Comparison of ENCODE assay signal across 40 mouse cellular contexts in the genomic region with DNA sequence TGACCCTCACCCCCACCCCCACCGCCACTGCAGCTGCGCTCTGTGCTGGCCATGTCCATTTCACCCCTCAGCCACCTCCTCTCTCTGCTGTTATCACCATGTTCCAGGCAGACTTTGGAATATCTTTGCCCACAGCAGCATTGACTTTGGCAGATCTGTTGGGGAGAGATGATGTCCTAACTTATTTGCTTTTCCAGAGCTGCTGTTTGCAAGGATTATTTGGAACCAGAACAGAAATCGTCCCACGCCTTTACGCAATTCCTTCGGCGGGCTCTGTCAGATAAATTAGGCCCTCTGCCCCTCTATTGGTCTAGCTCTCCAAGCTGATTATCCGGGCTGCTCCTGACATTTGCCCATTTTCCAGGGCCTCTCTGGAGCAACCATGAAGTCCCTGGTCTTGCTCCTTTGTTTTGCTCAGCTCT. TPM values are rescaled to one million over a fixed set of nuclear protein-coding genes. Genes with fewer than 3 reads are reported as not detected.
DNase-seq lines count a peak whose midpoint lies in the region; ATAC-seq and TF ChIP-seq lines count a peak whose summit lies in the region.
"Had no signal": no experiment of that assay in that cellular context is flagged by ENCODE, and none has a peak within 500 bp of the region (broad histone marks: within the 10 kb centered on the region; RNA-seq: fewer than 3 reads in every experiment).

No protein-coding gene starts in this region.

- no peaks in the 10 kb centered on the region; the same call in 1 of the 2 replicates for H3K36me3 ChIP-seq in erythroblast, embryonic 14.5 days (ENCODE audit: control insufficient read depth)
- H3K36me3 ChIP-seq in heart, embryonic 16.5 days (ENCODE audit: control insufficient read depth, insufficient read depth), result no peaks in the 10 kb centered on the region
- no peaks in the 10 kb centered on the region for H3K36me3 ChIP-seq in heart, embryonic 10.5 days
- no peaks in the 10 kb centered on the region for H3K36me3 ChIP-seq in liver, embryonic 12.5 days
- H3K36me3 ChIP-seq in liver, postnatal 0 days (replicated peaks; ENCODE audit: insufficient read depth, low read length), result no peaks in the 10 kb centered on the region; the same call in 1 of the 2 replicates
- H3K36me3 ChIP-seq: embryonic facial prominence, embryonic 13.5 days; forebrain, embryonic 12.5 days; kidney, embryonic 15.5 days; midbrain, embryonic 12.5 days had no signal

- DNase-seq in heart, embryonic 10.5 days (ENCODE audit: low spot score), result no peak
- DNase-seq in liver, postnatal 0 days, result peak; percentile 73
- no peak for DNase-seq in spleen, postnatal 10 days (ENCODE audit: low spot score in 2 of 2)
- DNase-seq in cerebellum, adult 9-10 months, result no peak
- DNase-seq: adrenal gland, postnatal 10 days; cerebellum, adult 11 months; cerebellum, adult 9-11 months; forebrain, postnatal 0 days; gastrocnemius, postnatal 10 days; kidney, adult 18-20 months; lung, adult 18-20 months; lung, postnatal 4 days; thymus, postnatal 4 days had no signal

- ATAC-seq in erythroblast, adult 5-6 weeks (replicated peaks; ENCODE audit: low FRiP score, poor library complexity, severe bottlenecking), result no peak
- 0 out of 2 replicates have a peak, but pooled peaks have one; percentile 32 for ATAC-seq in heart, embryonic 16.5 days (replicated peaks; ENCODE audit: extremely low read depth, insufficient read depth, low FRiP score)
- ATAC-seq in liver, embryonic 12.5 days, result peak; percentile 60
- peak; percentile 79 for ATAC-seq in liver, postnatal 0 days
- ATAC-seq: forebrain, postnatal 0 days; lung, postnatal 0 days had no signal

- H3K4me1 ChIP-seq in erythroblast, embryonic 14.5 days (ENCODE audit: control insufficient read depth), result no peaks in the 10 kb centered on the region; the same call in 1 of the 2 replicates
- no peaks in the 10 kb centered on the region for H3K4me1 ChIP-seq in heart, embryonic 16.5 days (ENCODE audit: control insufficient read depth, insufficient read depth, low read length)
- 0 out of 2 replicates have a peak, but pooled peaks cover 1% of the 10 kb centered on the region for H3K4me1 ChIP-seq in heart, embryonic 10.5 days
- peaks cover 8% of the 10 kb centered on the region; the same call in 1 of the 2 replicates for H3K4me1 ChIP-seq in liver, embryonic 12.5 days
- H3K4me1 ChIP-seq in liver, postnatal 0 days (ENCODE audit: insufficient read depth), result peaks cover 15% of the 10 kb centered on the region
- H3K4me1 ChIP-seq: embryonic facial prominence, embryonic 13.5 days; kidney, embryonic 15.5 days had no signal

- H3K27ac ChIP-seq in heart, embryonic 16.5 days (ENCODE audit: low read length), result no peak overlapping the region
- H3K27ac ChIP-seq in heart, embryonic 10.5 days, result no peak overlapping the region
- peak overlapping the region; percentile 59 for H3K27ac ChIP-seq in liver, embryonic 12.5 days
- H3K27ac ChIP-seq in liver, postnatal 0 days (ENCODE audit: low read depth), result peak overlapping the region; percentile 98
- H3K27ac ChIP-seq: embryonic facial prominence, embryonic 13.5 days; forebrain, embryonic 12.5 days; hindbrain, embryonic 14.5 days; kidney, embryonic 15.5 days; midbrain, embryonic 12.5 days had no signal

- H3K9me3 ChIP-seq in erythroblast, embryonic 14.5 days (ENCODE audit: control insufficient read depth, low read length), result no peaks in the 10 kb centered on the region
- H3K9me3 ChIP-seq in heart, embryonic 16.5 days (replicated peaks; ENCODE audit: control insufficient read depth, low read length), result no peaks in the 10 kb centered on the region
- H3K9me3 ChIP-seq in heart, embryonic 10.5 days, result no peaks in the 10 kb centered on the region
- no peaks in the 10 kb centered on the region for H3K9me3 ChIP-seq in liver, embryonic 12.5 days (replicated peaks)
- H3K9me3 ChIP-seq in liver, postnatal 0 days (ENCODE audit: low read length), result no peaks in the 10 kb centered on the region
- H3K9me3 ChIP-seq: embryonic facial prominence, embryonic 13.5 days; forebrain, embryonic 12.5 days; kidney, embryonic 15.5 days; megakaryocyte, embryonic 14.5 days; midbrain, embryonic 12.5 days had no signal

- 72% methylated on average over 8 of the region's 8 CpGs for WGBS in heart, embryonic 16.5 days
- WGBS in heart, embryonic 10.5 days, result 83% methylated on average over 8 of the region's 8 CpGs
- 73% methylated on average over 8 of the region's 8 CpGs for WGBS in liver, embryonic 12.5 days (ENCODE audit: insufficient replicate concordance)
- 57% methylated on average over 8 of the region's 8 CpGs for WGBS in liver, postnatal 0 days (ENCODE audit: insufficient replicate concordance)

- peak overlapping the region; percentile 54 for H3K4me3 ChIP-seq in erythroblast, embryonic 14.5 days (replicated peaks)
- no peak overlapping the region for H3K4me3 ChIP-seq in heart, embryonic 16.5 days (ENCODE audit: low read length)
- no peak overlapping the region for H3K4me3 ChIP-seq in heart, embryonic 10.5 days
- H3K4me3 ChIP-seq in liver, embryonic 12.5 days, result peak overlapping the region; percentile 31; the same call in 1 of the 2 replicates
- peak overlapping the region; percentile 34 for H3K4me3 ChIP-seq in liver, postnatal 0 days (ENCODE audit: low read depth, low read length)
- H3K4me3 ChIP-seq: embryonic facial prominence, embryonic 13.5 days; forebrain, embryonic 12.5 days; kidney, embryonic 15.5 days; megakaryocyte, embryonic 14.5 days; midbrain, embryonic 12.5 days had no signal

- H3K4me2 ChIP-seq in heart, embryonic 16.5 days (ENCODE audit: low read depth, low read length), result no peak overlapping the region
- H3K4me2 ChIP-seq in liver, embryonic 12.5 days, result peak overlapping the region; percentile 28
- H3K4me2 ChIP-seq in liver, postnatal 0 days (ENCODE audit: low read depth, low read length), result peak overlapping the region; percentile 55
- H3K4me2 ChIP-seq: embryonic facial prominence, embryonic 13.5 days; forebrain, embryonic 12.5 days; hindbrain, embryonic 14.5 days; kidney, embryonic 15.5 days; midbrain, embryonic 12.5 days had no signal

- no peak for TF ChIP-seq CTCF in liver, postnatal 0 days (IDR thresholded peaks at IDR 0.05; ENCODE audit: low read depth)

- H3K27me3 ChIP-seq in erythroblast, embryonic 14.5 days (ENCODE audit: control insufficient read depth), result peaks cover 2% of the 10 kb centered on the region
- no peaks in the 10 kb centered on the region for H3K27me3 ChIP-seq in heart, embryonic 16.5 days (ENCODE audit: control insufficient read depth, insufficient read depth, low read length)
- peaks cover 14% of the 10 kb centered on the region; the same call in 1 of the 2 replicates for H3K27me3 ChIP-seq in heart, embryonic 10.5 days (ENCODE audit: insufficient read depth, poor library complexity, severe bottlenecking)
- peaks cover 9% of the 10 kb centered on the region; the same call in 1 of the 2 replicates for H3K27me3 ChIP-seq in liver, embryonic 12.5 days (replicated peaks)
- no peaks in the 10 kb centered on the region for H3K27me3 ChIP-seq in liver, postnatal 0 days (ENCODE audit: insufficient read depth, low read length)
- H3K27me3 ChIP-seq: CH12.LX; embryonic facial prominence, embryonic 13.5 days; forebrain, embryonic 12.5 days; kidney, embryonic 15.5 days; midbrain, embryonic 12.5 days had no signal

- peak; percentile 89 for TF ChIP-seq EP300 in liver, postnatal 0 days (IDR thresholded peaks at IDR 0.05; ENCODE audit: low read depth)

- H3K9ac ChIP-seq in heart, embryonic 16.5 days (ENCODE audit: low read length), result no peak overlapping the region
- peak overlapping the region; percentile 32 for H3K9ac ChIP-seq in liver, embryonic 12.5 days
- peak overlapping the region; percentile 57 for H3K9ac ChIP-seq in liver, postnatal 0 days (replicated peaks)
- H3K9ac ChIP-seq: embryonic facial prominence, embryonic 13.5 days; forebrain, embryonic 12.5 days; forebrain, postnatal 0 days; hindbrain, embryonic 14.5 days; kidney, embryonic 15.5 days; midbrain, embryonic 12.5 days had no signal

RNA-seq across cellular contexts. Expression of a gene that starts 0.7 kb away (rescaled TPM):
- 0.93 and 1.4 TPM in 2 replicates for polyA plus RNA-seq in erythroblast, embryonic 14.5 days (2012)
- not detected in 2 replicates for total RNA-seq in erythroblast, adult 5-6 weeks (2015; ENCODE audit: low replicate concordance)
- total RNA-seq in erythroblast, adult 5-6 weeks (2017; ENCODE audit: low replicate concordance), result not detected in 2 replicates
- polyA plus RNA-seq in heart, embryonic 16.5 days (2015; fragmentation: Nextera tagmentation; extraction: Ambion mirVana), result 9.9 and 13.0 TPM in 2 replicates
- polyA plus RNA-seq in heart, embryonic 10.5 days (2016; fragmentation: Nextera tagmentation; extraction: Ambion mirVana), result 0.73 TPM in 1 of 2 replicates, not detected in the other
- polyA plus RNA-seq in liver, embryonic 12.5 days (2016; fragmentation: Nextera tagmentation; extraction: Ambion mirVana), result 184 and 190 TPM in 2 replicates
- polyA plus RNA-seq in liver, postnatal 0 days (2015; fragmentation: Nextera tagmentation; extraction: Ambion mirVana), result 25,564 and 27,060 TPM in 2 replicates
- total RNA-seq: CH12.LX; common myeloid progenitor, adult 5-6 weeks; forebrain, postnatal 0 days; layer of hippocampus, adult 18-20 months; layer of hippocampus, postnatal 10 days; left cerebral cortex, adult 18-20 months; left cerebral cortex, postnatal 14 days; monocyte, adult 5-6 weeks had no signal
- polyA plus RNA-seq: C2C12; embryonic facial prominence, embryonic 13.5 days; forebrain, embryonic 12.5 days; forebrain, postnatal 0 days; hindbrain, embryonic 14.5 days; limb, embryonic 11.5 days; midbrain, embryonic 12.5 days; thymus, postnatal 0 days had no signal

RNA-seq across cellular contexts. Expression of a gene that starts 26.4 kb away (rescaled TPM):
- polyA plus RNA-seq in erythroblast, embryonic 14.5 days (2012), result not detected in 2 replicates
- total RNA-seq in erythroblast, adult 5-6 weeks (2015; ENCODE audit: low replicate concordance), result not detected in 2 replicates
- total RNA-seq in erythroblast, adult 5-6 weeks (2017; ENCODE audit: low replicate concordance), result not detected in 2 replicates
- not detected in 2 replicates for polyA plus RNA-seq in heart, embryonic 16.5 days (2015; fragmentation: Nextera tagmentation; extraction: Ambion mirVana)
- polyA plus RNA-seq in heart, embryonic 10.5 days (2016; fragmentation: Nextera tagmentation; extraction: Ambion mirVana), result 0.12 TPM in 1 of 2 replicates, not detected in the other
- 0.35 and 0.69 TPM in 2 replicates for polyA plus RNA-seq in liver, embryonic 12.5 days (2016; fragmentation: Nextera tagmentation; extraction: Ambion mirVana)
- polyA plus RNA-seq in liver, postnatal 0 days (2015; fragmentation: Nextera tagmentation; extraction: Ambion mirVana), result 578 and 644 TPM in 2 replicates
- total RNA-seq: common myeloid progenitor, adult 5-6 weeks; forebrain, postnatal 0 days; left cerebral cortex, adult 18-20 months; left cerebral cortex, postnatal 14 days; monocyte, adult 5-6 weeks had no signal
- polyA plus RNA-seq: forebrain, embryonic 12.5 days; hindbrain, embryonic 14.5 days; limb, embryonic 11.5 days; midbrain, embryonic 12.5 days; neural tube, embryonic 14.5 days had no signal

RNA-seq across cellular contexts. Expression of a gene that starts 34.1 kb away (rescaled TPM):
- 3.2 and 5.1 TPM in 2 replicates for polyA plus RNA-seq in erythroblast, embryonic 14.5 days (2012)
- total RNA-seq in erythroblast, adult 5-6 weeks (2015; ENCODE audit: low replicate concordance), result 27.2 and 43.8 TPM in 2 replicates
- total RNA-seq in erythroblast, adult 5-6 weeks (2017; ENCODE audit: low replicate concordance), result 42.3 and 65.0 TPM in 2 replicates
- polyA plus RNA-seq in heart, embryonic 16.5 days (2015; fragmentation: Nextera tagmentation; extraction: Ambion mirVana), result 86.6 and 96.2 TPM in 2 replicates
- 140 and 150 TPM in 2 replicates for polyA plus RNA-seq in heart, embryonic 10.5 days (2016; fragmentation: Nextera tagmentation; extraction: Ambion mirVana)
- 95.2 and 97.9 TPM in 2 replicates for polyA plus RNA-seq in liver, embryonic 12.5 days (2016; fragmentation: Nextera tagmentation; extraction: Ambion mirVana)
- 48.9 and 50.3 TPM in 2 replicates for polyA plus RNA-seq in liver, postnatal 0 days (2015; fragmentation: Nextera tagmentation; extraction: Ambion mirVana)

RNA-seq across cellular contexts. Expression of a gene that starts 34.3 kb away (rescaled TPM):
- 1.2 TPM in 2 replicates for polyA plus RNA-seq in erythroblast, embryonic 14.5 days (2012)
- 12.5 and 13.6 TPM in 2 replicates for total RNA-seq in erythroblast, adult 5-6 weeks (2015; ENCODE audit: low replicate concordance)
- total RNA-seq in erythroblast, adult 5-6 weeks (2017; ENCODE audit: low replicate concordance), result 21.0 and 21.3 TPM in 2 replicates
- polyA plus RNA-seq in heart, embryonic 16.5 days (2015; fragmentation: Nextera tagmentation; extraction: Ambion mirVana), result 19.4 and 20.5 TPM in 2 replicates
- 24.1 and 26.1 TPM in 2 replicates for polyA plus RNA-seq in heart, embryonic 10.5 days (2016; fragmentation: Nextera tagmentation; extraction: Ambion mirVana)
- 31.1 and 33.3 TPM in 2 replicates for polyA plus RNA-seq in liver, embryonic 12.5 days (2016; fragmentation: Nextera tagmentation; extraction: Ambion mirVana)
- 13.7 and 14.6 TPM in 2 replicates for polyA plus RNA-seq in liver, postnatal 0 days (2015; fragmentation: Nextera tagmentation; extraction: Ambion mirVana)

RNA-seq across cellular contexts. Expression of a gene that starts 59.1 kb away (rescaled TPM):
- not detected in 2 replicates for polyA plus RNA-seq in erythroblast, embryonic 14.5 days (2012)
- not detected in 2 replicates for total RNA-seq in erythroblast, adult 5-6 weeks (2015; ENCODE audit: low replicate concordance)
- total RNA-seq in erythroblast, adult 5-6 weeks (2017; ENCODE audit: low replicate concordance), result not detected in 2 replicates
- polyA plus RNA-seq in heart, embryonic 16.5 days (2015; fragmentation: Nextera tagmentation; extraction: Ambion mirVana), result not detected in 2 replicates
- 0.08 TPM in 1 of 2 replicates, not detected in the other for polyA plus RNA-seq in heart, embryonic 10.5 days (2016; fragmentation: Nextera tagmentation; extraction: Ambion mirVana)
- 0.10 and 0.13 TPM in 2 replicates for polyA plus RNA-seq in liver, embryonic 12.5 days (2016; fragmentation: Nextera tagmentation; extraction: Ambion mirVana)
- 443 and 542 TPM in 2 replicates for polyA plus RNA-seq in liver, postnatal 0 days (2015; fragmentation: Nextera tagmentation; extraction: Ambion mirVana)
- total RNA-seq: CH12.LX; common myeloid progenitor, adult 5-6 weeks; ES-E14; forebrain, postnatal 0 days; heart, postnatal 36 days; layer of hippocampus, adult 18-20 months; layer of hippocampus, postnatal 10 days; left cerebral cortex, adult 18-20 months; left cerebral cortex, postnatal 14 days; monocyte, adult 5-6 weeks had no signal
- polyA plus RNA-seq: C2C12; embryonic facial prominence, embryonic 13.5 days; forebrain, embryonic 12.5 days; forebrain, postnatal 0 days; gonadal fat pad, adult 2 months; kidney, embryonic 15.5 days; limb, embryonic 11.5 days; stomach, embryonic 14.5 days; testis, adult 2 months; thymus, postnatal 0 days had no signal

Comparison
In these comparisons a context has a peak if more than half of its experiments do, and no peak if none do; other contexts are left out.
1. RNA of a gene that starts 0.7 kb away (polyA plus RNA-seq): 25,564 to 27,060 TPM in liver, postnatal 0 days; 184 to 190 TPM in liver, embryonic 12.5 days, 9.9 to 13.0 TPM in heart, embryonic 16.5 days, 0.93 to 1.4 TPM in erythroblast, embryonic 14.5 days and 0.73 TPM in heart, embryonic 10.5 days; every median in the first group is over 100 times any median in the second.
2. RNA of a gene that starts 26.4 kb away (polyA plus RNA-seq): 578 to 644 TPM in liver, postnatal 0 days; 0.35 to 0.69 TPM in liver, embryonic 12.5 days, 0.12 TPM in heart, embryonic 10.5 days, not detected in heart, embryonic 16.5 days and not detected in erythroblast, embryonic 14.5 days; every median in the first group is over 100 times any median in the second.
3. H3K4me3 ChIP-seq: peak in erythroblast, embryonic 14.5 days (single experiment), liver, embryonic 12.5 days (single experiment) and liver, postnatal 0 days (single experiment); none in heart, embryonic 16.5 days (single experiment) and heart, embryonic 10.5 days (single experiment).
4. H3K27ac ChIP-seq: peak in liver, embryonic 12.5 days (single experiment) and liver, postnatal 0 days (single experiment); none in heart, embryonic 16.5 days (single experiment) and heart, embryonic 10.5 days (single experiment).